In genomic region chr11:100392958-100393357, GRCm38 (mm10) we compare ENCODE assay signal across 17 mouse cellular contexts. TPM values are rescaled to one million over a fixed set of nuclear protein-coding genes. Genes with fewer than 3 reads are reported as not detected.
DNase-seq lines count a peak whose midpoint lies in the region; ATAC-seq and TF ChIP-seq lines count a peak whose summit lies in the region.
"Had no signal": no experiment of that assay in that cellular context is flagged by ENCODE, and none has a peak within 500 bp of the region (broad histone marks: within the 10 kb centered on the region; RNA-seq: fewer than 3 reads in every experiment).

No protein-coding gene starts in this region.

- H3K4me2 ChIP-seq in limb, embryonic 15.5 days, result no peak overlapping the region

- H3K27ac ChIP-seq in heart, embryonic 10.5 days, result peak overlapping the region; percentile 31; the same call in 1 of the 2 replicates
- peak overlapping the region; percentile 65 for H3K27ac ChIP-seq in limb, embryonic 15.5 days
- H3K27ac ChIP-seq in limb, embryonic 10.5 days, result no peak overlapping the region
- 0 out of 2 replicates have a peak overlapping the region, but pooled peaks have one; percentile 12 for H3K27ac ChIP-seq in olfactory bulb, adult 2 months (ENCODE audit: insufficient read depth, low read depth, low read length)
- H3K27ac ChIP-seq: hindbrain, embryonic 10.5 days had no signal

- peak; percentile 35 to 50 for DNase-seq in cerebellum, adult 18-20 months
- DNase-seq in cerebellum, adult 8-10 months, result no peak
- DNase-seq in heart, embryonic 10.5 days (ENCODE audit: low spot score), result no peak
- DNase-seq in heart, adult 8-10 months (ENCODE audit: low spot score), result no peak
- DNase-seq in limb, embryonic 10.5 days (ENCODE audit: low spot score), result no peak
- no peak for DNase-seq in spleen, postnatal 14 days (ENCODE audit: low spot score in 2 of 2)
- DNase-seq: cerebellum, postnatal 36 days; kidney, adult 11 months; lung, postnatal 10 days; right cerebral cortex, postnatal 4 days; thymus, postnatal 25 days had no signal

- H3K36me3 ChIP-seq in heart, embryonic 10.5 days, result peaks cover 16% of the 10 kb centered on the region
- no peaks in the 10 kb centered on the region for H3K36me3 ChIP-seq in limb, embryonic 15.5 days
- H3K36me3 ChIP-seq in limb, embryonic 10.5 days, result no peaks in the 10 kb centered on the region
- H3K36me3 ChIP-seq: hindbrain, embryonic 10.5 days had no signal

- H3K9me3 ChIP-seq in heart, embryonic 10.5 days, result no peaks in the 10 kb centered on the region
- no peaks in the 10 kb centered on the region for H3K9me3 ChIP-seq in limb, embryonic 15.5 days
- H3K9me3 ChIP-seq in limb, embryonic 10.5 days (replicated peaks), result no peaks in the 10 kb centered on the region
- H3K9me3 ChIP-seq: hindbrain, embryonic 10.5 days had no signal

- H3K4me1 ChIP-seq in heart, embryonic 10.5 days, result peaks cover 96% of the 10 kb centered on the region
- H3K4me1 ChIP-seq in limb, embryonic 15.5 days, result peaks cover 78% of the 10 kb centered on the region
- peaks cover 53% of the 10 kb centered on the region for H3K4me1 ChIP-seq in limb, embryonic 10.5 days
- H3K4me1 ChIP-seq in olfactory bulb, adult 2 months (ENCODE audit: control insufficient read depth, insufficient read depth, low read length), result peaks cover 59% of the 10 kb centered on the region

- H3K4me3 ChIP-seq in heart, embryonic 10.5 days, result 0 out of 2 replicates have a peak overlapping the region, but pooled peaks have one; percentile 1
- H3K4me3 ChIP-seq in limb, embryonic 15.5 days, result no peak overlapping the region
- H3K4me3 ChIP-seq in limb, embryonic 10.5 days, result no peak overlapping the region
- H3K4me3 ChIP-seq in olfactory bulb, adult 2 months (ENCODE audit: insufficient read depth, low read depth, low read length), result no peak overlapping the region
- H3K4me3 ChIP-seq: hindbrain, embryonic 10.5 days had no signal

- 77% methylated on average over 5 of the region's 5 CpGs for WGBS in heart, embryonic 10.5 days
- 66% methylated on average over 5 of the region's 5 CpGs for WGBS in limb, embryonic 15.5 days
- 81% methylated on average over 5 of the region's 5 CpGs for WGBS in limb, embryonic 10.5 days
- WGBS in olfactory bulb, adult 2 months, result 80% methylated on average over 5 of the region's 5 CpGs

- no peak for TF ChIP-seq POLR2A in olfactory bulb, adult 2 months (IDR thresholded peaks at IDR 0.05; ENCODE audit: insufficient read depth, low read depth, low read length)

- TF ChIP-seq CTCF in olfactory bulb, adult 2 months (IDR thresholded peaks at IDR 0.05; ENCODE audit: insufficient read depth, low read depth, low read length), result no peak

- no peak for ATAC-seq in limb, embryonic 15.5 days (ENCODE audit: insufficient number of reproducible peaks, low FRiP score, low TSS enrichment, low read depth)
- ATAC-seq: forebrain, embryonic 14.5 days had no signal

- no peak overlapping the region for H3K9ac ChIP-seq in limb, embryonic 15.5 days

- H3K27me3 ChIP-seq in heart, embryonic 10.5 days (ENCODE audit: insufficient read depth, poor library complexity, severe bottlenecking), result no peaks in the 10 kb centered on the region
- no peaks in the 10 kb centered on the region for H3K27me3 ChIP-seq in limb, embryonic 15.5 days
- peaks cover 22% of the 10 kb centered on the region for H3K27me3 ChIP-seq in limb, embryonic 10.5 days (ENCODE audit: low read depth, poor library complexity, severe bottlenecking)

RNA-seq across cellular contexts. Expression of gene Jup, which starts 4.6 kb away (rescaled TPM):
- polyA plus RNA-seq in heart, embryonic 10.5 days (2016; fragmentation: Nextera tagmentation; extraction: Ambion mirVana), result 91.3 and 112 TPM in 2 replicates
- total RNA-seq in heart, adult 8-10 months (2022), result 100 to 1,000 TPM; 224 to 279 (median 261) TPM
- polyA plus RNA-seq in limb, embryonic 15.5 days (2015; fragmentation: Nextera tagmentation; extraction: Ambion mirVana), result 305 and 309 TPM in 2 replicates
- 35.6 and 41.8 TPM in 2 replicates for polyA plus RNA-seq in limb, embryonic 10.5 days (2016; fragmentation: Nextera tagmentation; extraction: Ambion mirVana)
- polyA plus RNA-seq in olfactory bulb, adult 2 months (2012; ENCODE audit: insufficient read depth, insufficient read length, low replicate concordance, missing spikeins), result not detected in 2 replicates

RNA-seq across cellular contexts. Expression of gene P3h4, which starts 21.7 kb away (rescaled TPM):
- 71.1 and 81.8 TPM in 2 replicates for polyA plus RNA-seq in heart, embryonic 10.5 days (2016; fragmentation: Nextera tagmentation; extraction: Ambion mirVana)
- 10 to 100 TPM; 13.7 to 19.4 (median 16.4) TPM for total RNA-seq in heart, adult 8-10 months (2022)
- 107 and 114 TPM in 2 replicates for polyA plus RNA-seq in limb, embryonic 15.5 days (2015; fragmentation: Nextera tagmentation; extraction: Ambion mirVana)
- polyA plus RNA-seq in limb, embryonic 10.5 days (2016; fragmentation: Nextera tagmentation; extraction: Ambion mirVana), result 33.9 and 45.3 TPM in 2 replicates
- polyA plus RNA-seq in olfactory bulb, adult 2 months (2012; ENCODE audit: insufficient read depth, insufficient read length, low replicate concordance, missing spikeins), result not detected in 2 replicates
- total RNA-seq: CH12.LX had no signal

RNA-seq across cellular contexts. Expression of gene Fkbp10, which starts 22.5 kb away (rescaled TPM):
- polyA plus RNA-seq in heart, embryonic 10.5 days (2016; fragmentation: Nextera tagmentation; extraction: Ambion mirVana), result 107 and 123 TPM in 2 replicates
- 10 to 100 TPM in 1 of 4 experiments, 1 to 10 TPM in 3; 9.0 to 11.1 (median 9.0) TPM for total RNA-seq in heart, adult 8-10 months (2022)
- 210 and 239 TPM in 2 replicates for polyA plus RNA-seq in limb, embryonic 15.5 days (2015; fragmentation: Nextera tagmentation; extraction: Ambion mirVana)
- polyA plus RNA-seq in limb, embryonic 10.5 days (2016; fragmentation: Nextera tagmentation; extraction: Ambion mirVana), result 67.6 and 89.5 TPM in 2 replicates
- not detected in 2 replicates for polyA plus RNA-seq in olfactory bulb, adult 2 months (2012; ENCODE audit: insufficient read depth, insufficient read length, low replicate concordance, missing spikeins)
- total RNA-seq: megakaryocyte-erythroid progenitor cell, adult 5-6 weeks had no signal

RNA-seq across cellular contexts. Expression of gene Hap1, which starts 37.0 kb away (rescaled TPM):
- 5.1 and 8.4 TPM in 2 replicates for polyA plus RNA-seq in heart, embryonic 10.5 days (2016; fragmentation: Nextera tagmentation; extraction: Ambion mirVana)
- 1 to 10 TPM; 1.0 to 2.5 (median 2.0) TPM for total RNA-seq in heart, adult 8-10 months (2022)
- 1.9 and 2.8 TPM in 2 replicates for polyA plus RNA-seq in limb, embryonic 15.5 days (2015; fragmentation: Nextera tagmentation; extraction: Ambion mirVana)
- polyA plus RNA-seq in limb, embryonic 10.5 days (2016; fragmentation: Nextera tagmentation; extraction: Ambion mirVana), result 0.85 and 1.3 TPM in 2 replicates
- not detected in 2 replicates for polyA plus RNA-seq in olfactory bulb, adult 2 months (2012; ENCODE audit: insufficient read depth, insufficient read length, low replicate concordance, missing spikeins)
- total RNA-seq: megakaryocyte-erythroid progenitor cell, adult 5-6 weeks had no signal

RNA-seq across cellular contexts. Expression of gene Nt5c3b, which starts 48.6 kb away (rescaled TPM):
- polyA plus RNA-seq in heart, embryonic 10.5 days (2016; fragmentation: Nextera tagmentation; extraction: Ambion mirVana), result 124 and 128 TPM in 2 replicates
- 10 to 100 TPM; 18.8 to 28.0 (median 25.2) TPM for total RNA-seq in heart, adult 8-10 months (2022)
- polyA plus RNA-seq in limb, embryonic 15.5 days (2015; fragmentation: Nextera tagmentation; extraction: Ambion mirVana), result 137 and 141 TPM in 2 replicates
- 149 and 173 TPM in 2 replicates for polyA plus RNA-seq in limb, embryonic 10.5 days (2016; fragmentation: Nextera tagmentation; extraction: Ambion mirVana)
- polyA plus RNA-seq in olfactory bulb, adult 2 months (2012; ENCODE audit: insufficient read depth, insufficient read length, low replicate concordance, missing spikeins), result not detected in 2 replicates

Comparison
In these comparisons a context has a peak if more than half of its experiments do, and no peak if none do; other contexts are left out.
1. DNase-seq: peak in cerebellum, adult 18-20 months (2 of 2); none in cerebellum, adult 8-10 months (single experiment), heart, embryonic 10.5 days (single experiment), heart, adult 8-10 months (single experiment), limb, embryonic 10.5 days (single experiment) and spleen, postnatal 14 days (0 of 2).
2. RNA of gene Jup, which starts 4.6 kb away (polyA plus RNA-seq): 305 to 309 TPM in limb, embryonic 15.5 days, 91.3 to 112 TPM in heart, embryonic 10.5 days and 35.6 to 41.8 TPM in limb, embryonic 10.5 days; not detected in olfactory bulb, adult 2 months; every median in the first group is over 10 times any median in the second.
3. RNA of gene P3h4, which starts 21.7 kb away (polyA plus RNA-seq): 107 to 114 TPM in limb, embryonic 15.5 days, 71.1 to 81.8 TPM in heart, embryonic 10.5 days and 33.9 to 45.3 TPM in limb, embryonic 10.5 days; not detected in olfactory bulb, adult 2 months; every median in the first group is over 10 times any median in the second.
4. RNA of gene Fkbp10, which starts 22.5 kb away (polyA plus RNA-seq): 210 to 239 TPM in limb, embryonic 15.5 days, 107 to 123 TPM in heart, embryonic 10.5 days and 67.6 to 89.5 TPM in limb, embryonic 10.5 days; not detected in olfactory bulb, adult 2 months; every median in the first group is over 10 times any median in the second.